Mouse (Mus musculus) gastrocnemius, postnatal 4 days (tissue): ENCODE measurements around the gene Gm49380. TPM values are rescaled to one million over a fixed set of nuclear protein-coding genes. Genes with fewer than 3 reads are reported as not detected.

Experiments used
- DNase-seq, 2 experiments: peaks; one replicate each; pipeline ENCODE4 v3.0.0; 2021 to 2022; ENCODE audit warnings: low spot score in 2 of 2, mixed read lengths in 2 of 2
- total RNA-seq, 2 experiments: library from RNA; stranded (reverse); gene quantifications; 2 replicates each; pipeline ENCODE4 v1.2.3; 2021

Gene Gm49380
- total RNA-seq, 2 experiments from 2014 or later = 0.10 TPM; not detected in 1

DNA sequence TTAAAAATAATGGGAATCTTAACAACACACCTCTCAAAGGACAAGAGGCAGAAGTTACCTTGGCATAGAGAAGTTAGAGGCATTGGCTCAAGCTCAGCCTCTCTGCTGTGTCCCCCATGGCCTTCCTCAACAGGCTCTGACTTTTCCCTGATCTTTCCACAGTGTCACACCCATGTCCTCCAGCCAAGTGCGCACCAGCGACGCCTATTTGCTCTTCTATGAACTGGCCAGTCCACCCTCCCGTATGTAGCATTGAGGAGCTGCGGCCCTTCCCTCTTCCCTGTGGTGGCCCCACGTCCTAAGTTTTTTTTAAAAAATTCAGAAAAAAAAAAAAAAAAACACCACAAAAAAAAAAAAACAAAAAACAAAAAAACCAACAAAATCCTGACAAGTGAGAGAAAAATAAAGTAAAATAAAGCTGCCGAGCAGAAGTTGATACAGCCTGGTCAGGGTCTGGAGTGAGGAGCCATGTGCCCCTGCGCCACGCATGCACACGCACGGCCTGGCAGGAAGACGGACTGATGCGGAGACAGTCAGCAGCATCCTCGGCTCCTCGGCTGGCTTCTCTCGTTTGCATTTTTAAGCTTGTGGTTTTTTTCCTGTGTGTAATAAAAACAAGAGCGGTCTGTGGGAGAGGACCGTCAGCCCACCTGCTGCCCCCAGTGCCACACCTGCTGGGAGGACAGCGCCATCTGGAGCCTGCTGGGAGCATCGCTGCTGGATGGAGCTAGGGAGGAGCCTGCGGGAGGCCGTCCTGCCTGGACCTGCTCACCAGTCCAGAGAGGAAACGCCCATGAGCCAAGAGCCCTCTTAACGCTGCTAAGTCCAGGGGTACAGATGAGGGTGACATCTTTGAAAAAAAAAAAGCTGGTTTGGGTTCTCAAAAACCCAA is 19.4 kb downstream of the Gm49380 start:
- peak in 1 of 2 experiments; percentile 76 for DNase-seq

- no peak for DNase-seq
Observed at GRCm38 (mm10) chr9:44088877-44089608, 24.3 kb downstream of the Gm49380 start.

DNA sequence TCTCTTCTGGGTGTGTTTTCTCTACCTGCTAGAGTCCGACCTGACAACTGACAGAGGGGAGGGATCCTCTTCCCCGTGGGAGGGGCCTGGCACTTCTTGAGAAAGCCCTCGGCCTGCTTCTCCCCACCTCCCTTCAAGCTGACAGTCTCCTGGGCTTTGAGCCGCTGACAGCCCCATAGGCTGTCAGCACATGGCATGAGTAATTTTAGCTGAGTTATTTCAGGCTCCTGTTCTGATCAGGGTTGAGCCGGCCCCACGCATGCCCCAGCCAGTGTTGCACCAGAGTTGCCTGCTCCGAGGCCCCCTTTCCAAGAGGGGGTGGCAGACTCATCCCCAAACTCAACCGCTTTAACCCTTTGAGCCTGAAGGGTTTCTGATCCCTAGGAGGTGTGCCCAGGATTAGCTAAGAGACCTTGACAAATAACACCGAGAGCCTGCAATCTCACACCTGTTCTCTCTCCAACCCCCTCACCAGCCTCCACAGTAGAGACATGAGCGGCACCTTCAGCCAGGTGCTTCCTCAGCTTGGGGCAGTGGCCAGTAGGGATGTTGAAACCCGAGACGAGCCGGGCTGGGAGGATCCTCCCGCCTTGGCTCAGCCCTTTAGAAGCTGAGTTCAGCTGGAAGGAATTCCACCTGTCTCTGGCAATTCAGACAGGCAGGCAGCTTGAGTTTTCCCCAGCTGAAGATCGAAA is 25.4 kb downstream of the Gm49380 start:
- DNase-seq = no peak

GRCm38 (mm10) chr9:44086960-44087359 is 26.3 kb downstream of the Gm49380 start:
- DNase-seq = no peak

DNA sequence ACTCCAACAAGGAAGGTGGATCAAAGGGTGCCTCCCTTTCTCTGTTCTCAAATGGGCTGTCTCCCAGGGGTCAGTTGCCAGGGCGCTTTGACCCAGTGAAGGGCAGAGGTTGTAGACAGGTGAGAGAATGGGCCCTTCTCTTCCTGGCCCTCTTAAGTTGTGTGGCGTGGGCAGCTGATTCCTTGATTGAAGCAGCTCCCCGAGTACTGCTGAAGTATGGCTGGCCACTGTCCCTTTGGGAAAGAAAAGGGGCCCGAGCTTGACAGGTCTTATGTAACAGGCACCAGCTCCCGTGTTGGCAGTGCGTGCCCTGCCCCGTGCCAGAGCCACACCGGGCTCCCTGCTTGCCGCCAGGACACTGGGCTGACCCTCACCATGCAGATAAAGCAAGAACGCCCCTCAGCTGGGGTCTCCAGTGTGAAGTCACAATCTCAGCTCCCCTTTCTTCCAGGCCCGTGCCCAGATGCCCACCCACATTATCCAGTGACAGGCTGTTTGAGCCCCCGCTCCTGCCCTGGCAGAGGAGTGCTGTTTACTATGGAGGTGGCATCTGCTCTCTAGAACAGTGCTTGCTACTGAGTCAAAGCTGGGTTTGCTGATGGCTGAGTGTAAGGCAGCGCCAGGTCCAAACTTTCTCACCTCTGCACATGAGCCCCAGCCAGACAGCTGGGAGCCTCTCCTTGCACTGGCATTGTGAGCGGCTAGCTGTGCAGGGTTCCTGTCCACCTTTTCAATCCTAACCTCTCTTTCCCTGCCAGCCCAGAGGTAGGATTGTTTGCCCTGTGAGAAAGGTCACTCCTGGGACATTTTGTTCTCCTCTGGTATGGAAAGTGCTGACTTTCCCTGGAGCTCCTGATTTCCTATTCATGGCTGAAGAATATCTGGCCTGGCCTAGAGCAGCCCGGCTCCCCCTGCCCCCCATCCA is 27.3 kb downstream of the Gm49380 start:
- no peak for DNase-seq

DNA sequence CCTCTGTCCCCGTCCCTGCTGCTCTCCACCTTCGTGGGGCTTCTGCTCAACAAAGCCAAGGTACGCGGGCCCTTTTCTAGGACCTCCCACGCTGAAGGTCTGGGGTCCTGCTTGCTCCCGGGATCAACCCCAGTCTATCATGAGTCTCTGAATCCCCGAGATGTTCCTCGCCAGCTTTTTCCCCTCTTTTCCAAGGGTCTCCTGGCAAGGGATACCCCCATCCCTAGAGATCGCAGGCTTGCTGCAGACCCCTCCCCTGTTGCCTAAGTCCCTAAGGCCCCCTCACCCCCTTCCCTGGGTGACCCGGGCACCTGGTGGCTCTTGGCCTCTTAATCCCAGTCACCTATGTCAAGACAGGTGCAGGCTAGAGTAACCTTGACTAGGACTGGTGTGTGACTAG is 28.0 kb downstream of the Gm49380 start:
- no peak for DNase-seq

DNA sequence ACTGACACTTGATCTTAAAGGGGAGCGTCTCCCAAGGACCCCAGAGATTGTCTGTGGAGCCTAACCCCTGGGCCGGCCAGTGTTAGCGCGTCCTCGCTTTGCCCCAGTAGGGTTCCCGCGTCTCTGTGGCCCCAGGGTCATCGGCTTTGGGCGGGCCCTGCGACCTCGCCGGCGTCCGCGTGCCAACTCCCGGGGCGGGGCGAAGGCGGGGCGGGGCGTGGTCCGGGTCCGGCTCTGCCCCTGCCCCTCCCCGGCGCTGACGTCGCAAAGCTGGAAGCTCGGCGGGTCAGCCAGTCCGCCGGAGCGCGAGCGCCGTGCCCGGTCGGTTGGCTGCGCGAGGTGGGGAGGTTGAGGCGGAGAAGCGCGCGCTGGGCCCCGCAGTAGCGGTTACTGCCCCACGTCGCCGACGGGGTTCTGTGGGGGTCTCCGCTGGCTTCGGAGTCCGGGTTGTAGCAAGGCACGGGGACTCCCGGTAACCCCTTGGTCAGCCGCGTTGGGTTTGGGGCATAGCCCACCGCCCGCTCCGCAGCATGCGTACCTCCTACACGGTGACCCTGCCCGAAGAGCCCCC is 28.6 kb downstream of the Gm49380 start:
- DNase-seq = peak; percentile 90 to 92

DNA sequence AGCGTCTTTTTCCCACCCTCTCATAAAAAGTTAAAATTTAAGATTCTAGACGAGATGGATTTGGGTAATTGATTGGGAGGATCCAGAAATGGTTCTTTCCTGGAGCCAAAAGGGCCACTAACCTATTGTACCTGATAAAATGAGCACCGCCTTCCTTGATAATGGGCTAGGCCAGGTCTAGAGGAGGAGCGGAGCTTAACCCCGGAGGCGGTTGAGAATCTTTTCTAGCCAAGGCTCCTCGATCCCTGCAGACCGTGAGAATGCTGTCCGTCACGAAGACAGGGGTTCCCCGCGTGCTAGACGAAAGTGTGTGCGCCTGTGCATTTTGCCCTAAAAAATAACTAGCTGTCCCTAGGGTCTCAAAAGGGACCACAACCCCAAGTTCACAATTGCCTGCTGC is 29.1 kb downstream of the Gm49380 start:
- no peak for DNase-seq

DNA sequence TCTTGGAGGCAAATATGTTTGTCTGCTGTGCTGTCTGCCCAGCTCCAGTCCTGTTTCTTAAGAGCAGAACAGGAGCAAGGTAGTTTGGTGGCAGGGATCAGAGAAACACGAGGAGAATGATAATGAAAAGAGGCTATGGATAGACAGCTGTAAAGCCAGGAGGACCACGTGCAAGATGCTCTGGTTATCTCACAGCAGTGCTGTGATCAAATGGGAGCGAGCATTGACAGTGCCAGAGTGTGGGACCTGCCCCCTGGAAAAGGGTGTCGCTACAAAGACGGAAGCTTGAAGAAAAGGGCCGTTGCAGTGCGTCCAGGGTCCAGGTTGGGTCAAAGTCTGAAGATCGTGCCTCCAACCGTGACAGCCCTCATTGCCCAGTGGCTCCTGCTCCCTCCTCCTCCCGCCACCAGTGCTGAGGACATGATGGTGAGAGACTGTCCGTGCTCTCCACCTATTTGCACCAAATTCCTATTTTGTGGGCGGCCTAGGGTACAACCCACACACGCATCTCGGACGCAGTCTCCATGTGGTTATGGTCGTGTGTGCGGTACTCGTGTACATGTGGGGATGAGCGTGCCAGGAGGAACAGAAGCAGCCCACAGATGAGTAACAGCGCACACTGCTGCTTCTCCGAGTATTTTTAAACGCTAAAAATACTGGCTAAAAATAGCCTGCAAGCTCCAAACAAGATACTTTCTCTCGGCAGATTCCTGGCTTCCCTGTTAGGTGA is 29.7 kb downstream of the Gm49380 start:
- no peak for DNase-seq

DNA sequence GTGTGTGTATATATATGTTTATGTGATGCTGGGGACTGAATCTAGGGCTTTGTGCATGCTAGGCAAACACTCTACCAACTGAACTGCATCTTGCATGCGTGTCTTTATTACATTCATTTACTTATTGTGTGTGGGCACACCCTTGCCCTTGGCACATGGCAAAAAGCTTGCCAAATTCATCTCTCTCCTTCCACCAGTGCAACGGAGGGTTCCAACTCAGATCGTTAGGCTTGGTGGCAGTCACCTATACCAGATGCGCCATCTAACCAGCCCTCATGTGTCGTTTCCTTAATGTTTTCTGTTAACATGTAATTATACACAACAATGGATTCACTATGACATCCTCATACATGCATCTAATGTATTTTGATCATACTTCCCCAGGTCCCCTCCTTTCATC is 31.0 kb downstream of the Gm49380 start:
- DNase-seq = no peak

DNA sequence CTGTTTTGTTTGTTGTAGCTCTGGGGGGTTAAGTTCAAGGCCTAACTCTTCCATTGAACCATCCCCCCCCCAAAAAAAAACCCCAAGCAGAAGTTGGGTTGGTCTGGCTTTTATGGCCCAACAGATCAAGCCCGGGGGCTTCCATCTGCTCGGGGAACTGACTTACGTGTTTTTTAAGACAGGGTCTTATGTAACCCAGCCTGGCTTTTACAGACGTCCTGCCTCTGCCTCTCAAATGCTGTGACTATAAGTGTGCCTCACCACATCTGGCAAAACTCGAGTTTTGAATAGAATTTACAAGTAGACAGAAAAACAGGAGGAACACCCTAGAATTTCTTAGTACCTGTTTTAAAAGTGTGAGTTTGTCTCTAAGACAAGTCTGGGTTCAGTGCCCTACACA is 31.7 kb downstream of the Gm49380 start:
- no peak for DNase-seq

DNA sequence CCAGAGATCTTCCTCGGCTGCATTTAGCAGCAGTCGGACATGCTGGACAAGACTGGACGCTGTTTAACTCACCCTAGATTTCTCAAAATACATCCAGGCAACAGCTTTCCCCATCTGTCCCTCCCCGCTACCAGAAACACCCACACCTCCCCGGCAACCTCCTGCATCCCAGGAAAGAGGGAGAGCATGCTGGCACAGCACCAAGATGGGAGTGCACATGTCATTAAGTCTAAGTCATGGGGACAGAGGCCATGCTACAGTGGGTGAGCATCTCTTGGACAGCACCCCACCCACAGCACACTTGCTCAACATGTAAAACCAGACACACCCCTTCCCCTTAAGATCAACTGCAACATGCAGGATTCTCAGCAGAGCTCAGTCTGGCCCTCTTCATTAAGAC is 32.3 kb downstream of the Gm49380 start:
- no peak for DNase-seq

DNA sequence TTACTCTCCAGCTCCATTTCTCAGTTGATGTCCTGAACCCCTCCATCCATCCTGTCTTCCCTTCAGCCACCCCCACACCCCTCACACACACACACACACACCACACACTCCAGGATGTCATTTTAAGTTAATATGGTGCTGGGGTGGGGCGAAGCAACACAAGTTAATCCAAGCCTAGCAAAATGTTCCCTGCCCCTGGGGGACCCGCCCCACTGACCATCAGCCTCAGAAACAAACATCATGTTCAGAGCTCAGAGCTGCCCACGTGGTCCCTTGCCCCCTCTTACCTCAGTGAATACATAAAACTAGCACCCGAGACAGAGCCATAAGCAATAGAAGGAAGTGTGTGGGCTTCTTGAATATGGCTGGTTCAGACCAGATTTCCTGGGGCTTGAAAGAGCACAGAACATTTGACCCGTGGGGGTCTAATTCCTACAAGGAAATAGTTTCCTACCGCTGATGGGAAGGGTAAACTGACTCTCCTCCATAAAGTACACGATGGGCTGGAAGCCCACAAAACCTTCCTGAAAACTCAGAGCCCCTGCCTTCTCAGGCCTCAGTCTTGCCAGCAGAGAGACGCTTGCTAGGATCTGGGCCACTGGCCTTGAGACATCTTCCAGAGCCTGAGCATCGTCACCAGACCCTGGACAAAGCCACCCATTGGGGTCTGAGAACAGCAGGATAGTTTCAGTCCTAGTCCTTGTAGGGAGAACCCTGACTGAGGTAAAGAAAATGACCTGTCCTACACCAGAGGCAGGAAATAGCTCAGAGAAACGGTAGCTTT is 33.1 kb downstream of the Gm49380 start:
- no peak for DNase-seq

DNA sequence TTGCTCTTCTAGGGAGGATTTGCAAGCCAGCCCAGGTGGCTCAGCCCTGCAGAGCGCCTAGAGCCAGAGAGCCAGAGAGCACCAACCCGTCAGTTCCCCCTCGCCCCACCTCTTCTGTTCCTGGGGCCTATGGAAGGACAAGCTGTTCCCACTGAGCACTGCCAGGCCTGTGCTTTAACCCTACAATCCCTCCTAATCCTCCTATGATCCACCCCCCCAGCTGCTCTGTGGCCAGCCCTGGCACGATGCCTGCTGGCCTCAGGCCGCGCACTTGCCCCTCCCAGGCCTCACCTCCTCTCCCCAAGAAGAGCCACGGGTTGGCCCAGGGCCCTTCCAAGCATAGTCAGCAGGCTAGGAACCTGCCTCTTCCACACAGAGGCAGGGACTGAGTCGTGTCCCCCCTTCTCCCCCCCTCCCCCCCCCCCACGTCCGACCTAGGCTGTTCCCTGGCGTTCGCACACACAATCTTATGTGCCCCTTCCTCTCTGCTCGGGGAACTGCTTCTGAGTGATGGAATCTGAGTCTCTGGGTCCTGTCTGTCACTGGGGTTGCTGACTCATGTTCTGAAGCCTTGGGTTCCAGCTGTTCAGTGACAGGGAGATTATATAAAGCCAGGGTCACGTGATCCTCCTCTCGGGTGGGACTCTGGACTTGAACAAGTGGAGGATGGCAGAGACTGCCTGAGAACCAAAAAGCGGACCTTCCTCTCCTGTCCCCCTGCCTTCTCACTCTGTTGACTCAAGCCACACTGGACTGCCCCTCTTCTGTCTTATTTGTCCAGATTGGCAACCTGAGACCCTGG is 34.1 kb downstream of the Gm49380 start:
- DNase-seq = peak in 1 of 2 experiments; percentile 71

DNA sequence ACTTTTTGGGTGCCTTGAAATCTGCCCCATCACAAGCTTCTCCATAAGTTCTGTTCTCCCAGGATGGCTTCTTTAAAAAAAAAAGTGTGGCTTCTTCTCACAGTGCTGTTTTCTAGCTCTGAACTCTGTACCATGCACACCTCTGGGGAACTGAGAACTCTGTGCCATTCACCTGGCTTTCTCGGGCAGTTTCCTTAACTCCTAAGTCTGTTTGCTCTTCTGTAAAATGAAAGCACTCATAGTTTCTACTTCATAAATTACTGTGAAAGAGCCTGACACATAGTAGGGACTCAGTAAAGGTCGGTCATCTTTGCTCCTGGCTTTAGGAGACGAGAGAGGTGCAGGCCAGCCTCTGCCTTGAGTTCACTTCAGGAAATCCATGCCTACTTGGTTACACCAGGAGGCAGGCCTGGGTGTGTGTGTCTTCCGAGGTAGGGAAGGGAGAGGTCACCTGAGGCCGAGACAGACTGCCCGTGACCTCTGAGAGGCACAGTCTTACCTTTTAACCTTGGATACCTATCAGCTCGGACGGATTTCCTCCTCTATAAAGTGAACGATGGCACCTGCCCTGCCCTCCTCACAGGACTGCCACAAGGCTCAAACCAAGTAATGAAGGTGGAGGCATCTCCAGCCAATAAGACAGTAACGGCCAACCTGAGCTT is 35.0 kb downstream of the Gm49380 start:
- DNase-seq = no peak

DNA sequence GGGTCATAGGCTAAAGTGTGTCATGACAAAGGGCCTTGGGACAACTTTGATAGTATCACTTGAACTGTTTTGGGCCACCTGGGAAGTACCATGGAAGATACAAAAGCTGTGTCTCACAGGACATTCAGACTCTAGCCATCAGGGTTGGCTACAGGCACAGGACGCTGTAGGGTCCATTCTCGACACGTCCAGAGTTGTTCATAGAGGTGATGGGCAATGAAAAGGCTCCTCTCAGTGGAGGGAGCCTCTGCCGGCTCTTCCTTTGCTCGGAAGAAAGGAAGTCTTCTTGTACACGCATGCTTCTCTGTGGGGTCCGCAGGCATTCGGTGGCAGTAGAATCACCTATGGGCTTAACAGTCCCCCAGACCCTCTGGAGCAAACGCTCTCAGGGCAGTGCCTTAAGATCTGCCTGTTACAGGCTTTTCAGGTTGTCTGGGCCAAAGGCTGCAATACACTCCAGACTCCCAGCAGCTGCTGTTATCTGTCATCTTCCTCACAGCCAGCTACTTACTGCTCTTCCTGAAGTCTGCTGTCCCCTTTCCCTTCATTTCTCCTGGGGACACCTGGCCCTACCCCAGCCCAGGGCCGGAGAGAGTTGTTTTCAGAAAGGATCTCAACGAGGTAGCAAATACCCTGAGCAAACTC is 35.9 kb downstream of the Gm49380 start:
- DNase-seq = no peak

DNA sequence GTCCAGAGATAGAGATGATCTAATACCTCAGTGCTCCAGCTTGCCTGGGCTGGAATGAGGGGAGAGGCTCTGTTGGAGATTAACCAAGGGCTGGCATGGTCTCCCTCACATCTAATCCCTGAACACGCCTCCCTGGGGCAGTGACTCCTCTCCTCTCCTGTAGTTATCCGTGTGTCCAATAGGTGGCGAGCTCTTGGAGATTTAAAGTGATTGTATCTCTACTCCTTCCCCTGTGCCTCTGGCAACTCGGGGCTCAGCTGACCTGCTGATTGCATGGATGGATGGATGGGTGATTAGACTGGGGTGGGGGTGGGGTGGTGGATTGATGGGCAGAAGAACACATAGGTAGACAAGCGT is 36.6 kb downstream of the Gm49380 start:
- DNase-seq = peak in 1 of 2 experiments; percentile 70
